Mouse (Mus musculus): ENCODE measurements around the gene Gpsm3. TPM values are rescaled to one million over a fixed set of nuclear protein-coding genes. Genes with fewer than 3 reads are reported as not detected.
"Not testable (repeated sequence)": the region's sequence is repeated elsewhere in the genome, so short reads cannot be mapped to it uniquely, and the experiment has no call there.

Gpsm3 gene
- total RNA-seq (2018; cell fraction: chromatin; rRNA removed): 10 to 100 TPM in 22 of 26 experiments, 1 to 10 TPM in 4; 4.8 to 81.2 (median 28.1) TPM
- total RNA-seq (2018; cell fraction: cytosol; rRNA removed): 100 to 1,000 TPM; 107 to 228 (median 174) TPM
- total RNA-seq (2018; cell fraction: nucleus; rRNA removed): 100 to 1,000 TPM in 5 of 26 experiments, 10 to 100 TPM in 21; 22.6 to 150 (median 71.5) TPM
- polyA plus RNA-seq (2018): 124 to 167 TPM (median 152 TPM) in 3 replicates

DNA sequence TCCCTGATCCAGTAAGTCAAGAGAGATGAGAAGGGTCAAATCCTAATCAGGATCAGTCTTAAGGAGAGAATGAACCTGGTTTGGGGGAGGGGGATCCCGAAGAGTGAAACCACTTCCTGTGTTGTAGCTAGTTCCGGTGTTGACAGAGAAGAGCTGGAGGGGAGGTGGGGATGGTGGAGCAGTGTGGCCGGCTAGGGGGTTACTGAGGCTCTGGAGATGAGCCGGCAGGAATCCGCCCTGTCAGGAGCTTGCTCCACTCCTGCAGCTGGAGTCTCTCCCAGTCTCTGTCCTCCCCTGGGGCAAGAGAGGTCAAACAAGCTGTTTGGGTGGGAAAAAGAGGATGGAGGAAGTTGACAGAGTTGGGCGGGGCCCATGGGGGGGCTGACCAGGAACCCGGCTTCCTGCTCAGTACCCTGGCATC lies at the start of gene Gpsm3:
Gene Gpsm3 (plus strand): TSS at position 126 of the 421 bp plus-strand sequence.
- H3K4me3 ChIP-seq (ENCODE audit: inconsistent target): peak within 1 kb of the TSS; percentile 75
- peaks cover 3% of the 10 kb centered on the region; the same call in 1 of the 2 replicates for H3K36me3 ChIP-seq (ENCODE audit: inconsistent target)
- H3K79me2 ChIP-seq (ENCODE audit: inconsistent target): peaks cover 58% of the 10 kb centered on the region
- H3K27ac ChIP-seq: peak within 1 kb of the TSS; percentile 92
- 4% methylated on average over 7 of the region's 7 CpGs for WGBS (ENCODE audit: missing documents)

DNA sequence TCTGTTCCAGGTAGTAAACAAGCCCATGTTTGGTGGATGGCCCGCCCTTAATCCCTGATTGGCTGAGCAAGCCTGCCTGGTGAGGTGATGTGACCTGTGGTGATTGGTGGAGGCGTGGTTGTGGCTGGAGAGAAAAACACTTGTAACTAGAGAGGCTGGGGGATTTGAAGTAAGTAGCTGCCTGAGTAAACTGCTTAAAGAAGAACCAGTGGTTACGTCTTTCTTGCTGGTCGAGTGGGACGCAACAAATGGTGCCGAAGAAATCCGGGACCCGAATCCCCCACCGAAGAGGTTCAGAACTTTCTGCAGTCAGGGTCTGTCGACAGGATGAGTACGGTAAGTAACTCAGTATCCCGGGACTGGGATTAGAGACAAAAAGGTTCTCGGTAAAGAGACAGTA lies 46.0 kb upstream of the Gpsm3 start:
- not testable (repeated sequence) for H3K36me3 ChIP-seq (ENCODE audit: inconsistent target); H3K27ac ChIP-seq; H3K79me2 ChIP-seq (ENCODE audit: inconsistent target); H3K4me3 ChIP-seq (ENCODE audit: inconsistent target)
- WGBS (ENCODE audit: missing documents): 93% methylated on average over 11 of the region's 13 CpGs

DNA sequence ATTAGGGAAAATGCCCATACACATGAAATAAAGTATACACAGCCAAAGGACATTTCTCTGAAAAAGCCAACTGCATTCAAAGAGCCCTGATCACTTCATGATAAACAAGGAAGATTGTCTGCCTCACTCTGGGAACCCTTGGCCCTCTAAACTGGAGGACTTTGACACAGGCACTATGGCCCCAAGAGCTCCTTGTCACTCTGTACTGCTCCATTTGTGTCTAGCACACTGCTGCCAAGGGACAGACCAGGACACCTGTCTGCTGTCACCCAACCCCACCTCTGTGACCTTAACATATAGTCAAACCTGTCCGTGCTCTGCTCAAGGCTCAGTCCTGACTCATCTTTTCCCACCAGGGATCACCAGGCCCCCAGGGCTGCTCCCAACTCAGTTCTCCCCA lies 42.8 kb upstream of the Gpsm3 start:
- Histone ChIP-seq H3K36me3 (ENCODE audit: inconsistent target) (no peaks in the 10 kb centered on the region), H3K79me2 (ENCODE audit: inconsistent target) (no peaks in the 10 kb centered on the region), H3K4me3 (ENCODE audit: inconsistent target) (no peak overlapping the region), H3K27ac (no peak overlapping the region)
- WGBS (ENCODE audit: missing documents): 100% methylated on average over 1 of the region's 1 CpGs

DNA sequence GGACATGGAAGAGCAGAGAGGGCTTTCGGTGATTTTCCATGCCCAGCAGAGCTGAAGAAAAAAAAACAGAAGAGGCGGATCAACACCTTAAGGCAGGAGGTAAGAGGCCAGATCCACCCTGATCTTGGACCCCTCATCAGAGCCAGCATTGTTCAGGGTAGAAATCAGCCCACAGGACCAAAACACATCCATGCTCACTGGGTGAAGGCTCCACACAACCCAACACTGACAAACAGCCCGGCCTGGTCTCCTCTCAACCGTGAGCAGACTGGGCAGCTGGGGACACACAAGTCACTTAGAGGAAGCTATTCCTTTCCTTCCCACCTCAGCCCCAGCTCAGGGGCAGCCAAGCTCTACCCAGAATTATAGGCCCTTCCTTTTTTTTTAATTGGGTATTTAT lies 42.0 kb upstream of the Gpsm3 start:
- Histone ChIP-seq H3K4me3 (ENCODE audit: inconsistent target) (no peak overlapping the region), H3K79me2 (ENCODE audit: inconsistent target) (no peaks in the 10 kb centered on the region), H3K27ac (no peak overlapping the region), H3K36me3 (ENCODE audit: inconsistent target) (no peaks in the 10 kb centered on the region)
- WGBS (ENCODE audit: missing documents): 83% methylated on average over 4 of the region's 4 CpGs

DNA sequence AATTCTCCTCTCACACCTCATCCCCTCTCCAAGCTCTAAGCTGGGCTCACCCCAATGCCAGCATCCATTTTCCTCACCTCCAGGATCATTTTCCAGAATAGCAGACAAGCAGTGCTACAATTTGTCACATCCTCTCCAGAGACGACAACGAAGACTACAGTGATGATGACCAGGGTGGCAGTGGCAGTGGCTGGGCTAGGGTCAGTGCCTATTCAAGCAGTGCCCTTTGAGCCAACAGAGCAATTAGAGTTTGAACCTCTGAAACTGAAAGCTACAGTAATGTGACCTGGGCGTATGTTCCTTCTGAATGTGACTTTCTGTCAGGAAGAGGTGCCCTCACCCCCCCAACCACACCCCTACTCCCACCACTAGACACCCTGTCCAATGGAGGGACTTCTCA lies 40.5 kb upstream of the Gpsm3 start:
- Histone ChIP-seq H3K4me3 (ENCODE audit: inconsistent target) (no peak overlapping the region), H3K36me3 (ENCODE audit: inconsistent target) (no peaks in the 10 kb centered on the region), H3K79me2 (ENCODE audit: inconsistent target) (no peaks in the 10 kb centered on the region), H3K27ac (no peak overlapping the region)
- 76% methylated on average over 3 of the region's 3 CpGs for WGBS (ENCODE audit: missing documents)

DNA sequence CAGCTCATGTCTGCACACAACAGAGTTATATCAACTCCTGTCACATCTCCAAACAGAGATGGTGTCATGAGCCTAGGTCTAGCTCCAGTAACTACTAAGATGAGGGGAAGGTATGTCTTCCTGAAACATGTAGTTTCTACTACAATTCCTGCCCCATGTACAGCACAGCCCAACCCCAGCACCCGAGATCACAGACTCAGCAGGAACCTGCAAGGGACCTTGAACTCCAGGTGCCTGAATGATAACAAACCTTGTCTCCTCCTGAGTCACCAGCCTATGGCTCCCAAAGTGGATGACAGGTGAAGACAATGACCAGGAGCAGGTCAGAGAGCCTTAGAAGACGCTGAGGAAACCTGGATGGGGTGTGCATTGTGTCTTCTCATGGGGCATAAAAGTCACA lies 39.8 kb upstream of the Gpsm3 start:
- 87% methylated on average over 2 of the region's 2 CpGs for WGBS (ENCODE audit: missing documents)
- no peak overlapping the region for H3K27ac ChIP-seq
- H3K36me3 ChIP-seq (ENCODE audit: inconsistent target): no peaks in the 10 kb centered on the region
- H3K79me2 ChIP-seq (ENCODE audit: inconsistent target): no peaks in the 10 kb centered on the region
- no peak overlapping the region for H3K4me3 ChIP-seq (ENCODE audit: inconsistent target)

DNA sequence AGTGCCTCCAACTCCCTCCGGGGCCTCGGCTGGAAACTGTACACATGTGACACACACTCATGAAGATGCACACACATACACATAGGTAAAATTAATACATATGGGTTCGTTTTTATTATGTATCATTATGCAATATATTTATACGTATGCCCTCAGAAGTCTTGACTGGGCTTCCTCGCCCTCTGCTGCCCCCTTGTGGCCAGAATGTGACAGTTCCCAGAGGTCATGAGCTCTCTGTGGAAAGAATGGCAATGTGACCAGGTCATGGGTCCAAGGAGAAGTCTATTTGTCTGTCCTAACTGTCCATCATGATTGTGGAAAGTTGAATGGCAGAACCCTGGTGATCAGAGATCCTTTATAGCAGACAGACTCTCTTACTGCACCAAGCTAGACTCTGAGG lies 34.1 kb upstream of the Gpsm3 start:
- Histone ChIP-seq H3K79me2 (ENCODE audit: inconsistent target) (no peaks in the 10 kb centered on the region), H3K4me3 (ENCODE audit: inconsistent target) (no peak overlapping the region), H3K27ac (peak overlapping the region; percentile 71), H3K36me3 (ENCODE audit: inconsistent target) (no peaks in the 10 kb centered on the region)
- WGBS (ENCODE audit: missing documents): 20% methylated on average over 5 of the region's 5 CpGs

DNA sequence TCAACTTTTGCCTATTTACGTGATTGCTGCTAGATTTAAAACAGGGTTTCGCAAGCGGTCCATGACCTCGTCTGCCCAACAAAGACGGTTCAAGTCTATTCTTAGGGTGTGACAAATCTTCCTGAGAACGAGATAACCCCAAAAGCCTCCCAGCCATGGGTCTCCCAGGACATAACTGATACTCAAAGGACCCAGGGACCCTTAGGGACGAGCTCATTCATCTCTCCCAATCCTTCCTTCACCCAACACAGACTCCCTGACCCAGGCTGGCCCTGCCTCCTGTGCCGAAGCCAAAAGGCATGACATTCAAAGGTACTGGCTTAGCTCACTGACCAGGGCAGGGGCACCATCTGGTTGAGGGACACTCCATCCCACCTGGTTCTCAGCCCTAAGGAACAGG lies 33.2 kb upstream of the Gpsm3 start:
- Histone ChIP-seq H3K36me3 (ENCODE audit: inconsistent target) (no peaks in the 10 kb centered on the region), H3K79me2 (ENCODE audit: inconsistent target) (no peaks in the 10 kb centered on the region), H3K4me3 (ENCODE audit: inconsistent target) (no peak overlapping the region), H3K27ac (peak overlapping the region; percentile 71)
- WGBS (ENCODE audit: missing documents): 44% methylated on average over 8 of the region's 8 CpGs

DNA sequence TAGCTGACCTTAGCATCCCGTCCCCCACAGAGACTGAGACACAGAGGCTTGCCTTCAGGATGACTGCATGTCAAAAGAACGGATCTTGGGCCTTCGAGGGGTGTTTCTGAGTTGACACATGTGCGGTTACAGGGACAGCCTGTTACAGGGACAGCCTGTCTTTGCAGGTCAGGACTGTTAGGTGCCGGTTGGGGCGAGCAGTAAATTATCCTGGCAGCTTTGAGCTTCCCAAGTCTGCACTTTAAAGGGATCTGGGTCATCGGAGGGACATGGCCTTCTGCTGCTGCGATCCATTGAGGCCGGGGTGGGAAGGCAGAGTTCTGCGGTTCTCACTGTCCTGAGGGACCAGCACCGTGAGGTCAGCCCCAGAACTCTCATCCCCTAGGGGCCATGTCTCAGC lies 32.2 kb upstream of the Gpsm3 start:
- H3K4me3 ChIP-seq (ENCODE audit: inconsistent target): no peak overlapping the region
- WGBS (ENCODE audit: missing documents): 90% methylated on average over 10 of the region's 11 CpGs

DNA sequence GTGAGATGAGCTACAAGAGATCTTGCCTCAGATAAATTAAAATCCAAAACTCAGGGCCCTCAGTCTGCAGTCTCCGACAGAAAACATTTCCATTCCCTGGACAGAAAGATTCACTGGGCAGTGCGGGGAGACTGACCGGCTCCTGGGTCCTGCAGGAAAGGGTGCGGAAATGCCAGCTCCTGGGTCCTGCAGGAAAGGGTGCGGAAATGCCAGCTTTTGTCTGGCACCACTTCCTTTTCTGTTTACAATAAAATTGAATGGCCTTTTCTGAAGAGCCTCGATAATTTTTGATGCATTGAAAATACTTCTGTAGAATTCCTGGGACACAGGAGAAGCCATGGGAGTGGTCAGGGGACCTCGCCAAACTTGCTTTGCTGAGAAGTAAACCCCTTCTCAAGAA lies 30.5 kb upstream of the Gpsm3 start:
- WGBS (ENCODE audit: missing documents): 88% methylated on average over 7 of the region's 7 CpGs
- Histone ChIP-seq H3K36me3 (ENCODE audit: inconsistent target) (no peaks in the 10 kb centered on the region), H3K27ac (no peak overlapping the region), H3K4me3 (ENCODE audit: inconsistent target) (no peak overlapping the region), H3K79me2 (ENCODE audit: inconsistent target) (no peaks in the 10 kb centered on the region)

More for the DNA sequence above, 32.2 kb upstream of the Gpsm3 start:
- no peaks in the 10 kb centered on the region for H3K79me2 ChIP-seq (ENCODE audit: inconsistent target)
- peak overlapping the region; percentile 71 for H3K27ac ChIP-seq
- no peaks in the 10 kb centered on the region for H3K36me3 ChIP-seq (ENCODE audit: inconsistent target)

DNA sequence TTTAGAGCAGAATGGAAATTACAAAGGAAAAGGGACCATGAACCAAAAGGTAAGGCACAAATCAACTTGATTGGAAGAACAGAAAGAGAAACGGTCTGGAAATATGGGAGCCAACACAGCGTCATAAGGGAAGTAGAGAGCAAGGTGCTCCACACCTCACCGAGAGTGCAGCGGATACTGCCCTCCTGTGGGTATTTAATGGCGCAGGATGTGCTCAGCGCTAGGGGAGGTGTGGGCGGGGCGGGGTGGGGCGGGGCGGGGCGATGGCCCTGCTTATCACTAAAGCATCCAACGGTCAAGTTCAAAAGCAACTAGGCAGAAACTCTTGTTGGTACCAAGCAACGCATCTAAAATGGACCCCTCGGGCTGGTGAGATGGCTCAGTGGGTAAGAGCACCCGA lies 29.7 kb upstream of the Gpsm3 start:
- H3K79me2 ChIP-seq (ENCODE audit: inconsistent target): no peaks in the 10 kb centered on the region
- no peaks in the 10 kb centered on the region for H3K36me3 ChIP-seq (ENCODE audit: inconsistent target)
- H3K27ac ChIP-seq: no peak overlapping the region
- WGBS (ENCODE audit: missing documents): 80% methylated on average over 4 of the region's 15 CpGs
- no peak overlapping the region for H3K4me3 ChIP-seq (ENCODE audit: inconsistent target)

DNA sequence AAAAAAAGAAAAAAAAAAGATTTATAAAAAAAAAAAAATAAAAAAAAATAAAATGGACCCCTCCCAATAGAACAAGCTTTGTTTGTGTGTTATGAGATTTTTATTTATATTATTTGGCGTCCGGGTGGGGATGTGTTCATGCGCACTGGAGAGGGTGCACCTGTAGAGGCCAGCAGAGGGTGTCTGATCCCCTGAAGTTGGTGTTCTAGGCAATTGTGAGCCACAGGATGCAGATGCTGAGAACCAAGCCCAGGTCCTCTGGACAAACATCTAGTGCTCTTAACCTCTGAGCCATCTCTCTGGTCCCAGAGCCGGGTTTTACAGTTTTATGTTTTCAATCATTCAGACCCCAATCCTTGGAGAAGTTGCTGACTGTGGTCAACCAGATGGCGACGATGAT lies 29.2 kb upstream of the Gpsm3 start:
- no peak overlapping the region for H3K27ac ChIP-seq
- no peaks in the 10 kb centered on the region for H3K36me3 ChIP-seq (ENCODE audit: inconsistent target)
- 81% methylated on average over 6 of the region's 6 CpGs for WGBS (ENCODE audit: missing documents)
- H3K79me2 ChIP-seq (ENCODE audit: inconsistent target): no peaks in the 10 kb centered on the region
- H3K4me3 ChIP-seq (ENCODE audit: inconsistent target): no peak overlapping the region

DNA sequence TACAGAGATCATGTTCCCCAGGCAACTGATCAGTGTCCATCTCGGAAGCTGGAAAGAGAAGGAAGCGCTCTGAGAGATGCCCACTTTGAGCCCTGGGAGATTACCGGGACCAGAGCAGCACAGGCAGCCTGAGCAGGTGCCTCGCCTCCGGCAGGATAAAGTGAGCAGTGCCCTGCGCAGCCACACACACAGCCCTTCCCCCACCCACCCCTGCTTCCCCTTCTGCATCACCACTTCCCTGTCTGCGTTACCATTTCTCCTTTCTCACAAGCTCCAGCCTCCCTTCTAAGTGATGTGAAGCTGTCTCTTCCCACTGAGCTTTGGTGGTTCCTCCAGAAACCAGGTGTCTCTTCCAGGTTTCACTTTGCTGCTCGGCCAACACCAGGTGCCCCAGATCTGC lies 28.4 kb upstream of the Gpsm3 start:
- WGBS (ENCODE audit: missing documents): 3% methylated on average over 8 of the region's 8 CpGs
- Histone ChIP-seq H3K79me2 (ENCODE audit: inconsistent target) (no peaks in the 10 kb centered on the region), H3K27ac (0 out of 2 replicates have a peak overlapping the region, but pooled peaks have one; percentile 12), H3K36me3 (ENCODE audit: inconsistent target) (no peaks in the 10 kb centered on the region), H3K4me3 (ENCODE audit: inconsistent target) (no peak overlapping the region)

DNA sequence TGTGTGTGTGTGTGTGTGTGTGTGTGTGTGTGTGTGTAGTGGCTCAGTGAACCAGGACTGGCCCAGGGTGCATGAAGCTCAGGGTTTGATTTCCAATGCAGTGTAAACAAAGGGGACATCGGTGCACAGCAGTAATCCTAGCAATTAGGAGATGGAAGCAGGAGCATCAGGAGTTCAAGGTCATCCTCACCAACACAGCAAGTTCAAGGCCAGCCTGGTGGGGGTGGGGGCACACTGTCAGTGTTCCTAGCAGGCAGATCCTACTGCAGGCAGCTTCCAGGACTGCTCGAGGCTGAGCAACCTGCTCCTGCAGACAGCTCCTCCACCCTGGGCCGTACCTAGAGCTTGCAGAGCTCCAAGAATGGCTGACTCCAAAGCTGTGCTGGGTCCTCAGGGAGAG lies 27.0 kb upstream of the Gpsm3 start:
- no peak overlapping the region for H3K27ac ChIP-seq
- no peaks in the 10 kb centered on the region for H3K79me2 ChIP-seq (ENCODE audit: inconsistent target)
- H3K4me3 ChIP-seq (ENCODE audit: inconsistent target): no peak overlapping the region
- no peaks in the 10 kb centered on the region for H3K36me3 ChIP-seq (ENCODE audit: inconsistent target)
- WGBS (ENCODE audit: missing documents): 95% methylated on average over 3 of the region's 3 CpGs

DNA sequence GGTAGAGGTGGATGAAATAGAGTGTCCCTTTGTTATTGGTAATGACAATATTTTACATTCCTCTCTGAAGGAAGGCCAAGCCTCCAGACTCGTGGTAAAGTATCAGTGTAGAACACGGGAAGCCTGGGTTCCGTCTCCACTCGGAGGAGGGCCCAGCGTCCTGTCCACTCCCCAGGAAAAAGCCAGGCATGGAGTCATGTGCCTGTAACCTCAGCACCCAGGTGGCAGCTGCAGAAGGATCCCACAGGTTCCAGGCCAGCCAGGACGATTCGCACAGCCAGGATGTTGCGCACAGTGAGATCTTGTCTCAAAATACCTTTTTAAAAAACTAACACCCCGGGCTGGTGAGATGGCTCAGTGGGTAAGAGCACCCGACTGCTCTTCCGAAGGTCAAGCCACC lies 26.3 kb upstream of the Gpsm3 start:
- no peak overlapping the region for H3K4me3 ChIP-seq (ENCODE audit: inconsistent target)
- 95% methylated on average over 11 of the region's 11 CpGs for WGBS (ENCODE audit: missing documents)
- no peaks in the 10 kb centered on the region for H3K36me3 ChIP-seq (ENCODE audit: inconsistent target)
- H3K79me2 ChIP-seq (ENCODE audit: inconsistent target): no peaks in the 10 kb centered on the region
- H3K27ac ChIP-seq: no peak overlapping the region

DNA sequence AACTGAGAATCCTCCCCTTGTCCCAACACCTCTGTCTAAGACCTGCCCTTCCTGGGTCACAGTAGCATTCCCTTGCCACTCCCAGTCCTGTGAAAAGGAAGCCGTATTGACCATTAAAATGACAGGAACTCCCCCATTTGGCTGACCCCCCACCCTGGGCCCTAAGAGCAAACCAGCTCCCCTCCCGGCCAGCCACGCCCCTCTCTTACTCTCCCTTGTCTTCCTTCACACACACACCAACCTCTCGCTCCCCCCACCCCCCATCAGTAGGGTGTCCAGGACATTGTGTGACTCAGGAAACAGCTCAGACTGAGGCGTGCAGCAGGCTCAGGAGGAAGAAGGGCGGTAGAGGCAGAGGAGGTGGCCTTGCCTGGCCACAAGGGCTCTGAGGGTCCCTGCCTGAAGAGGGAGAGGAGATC lies 25.6 kb upstream of the Gpsm3 start, which contains the start of gene Notch4:
Gene Notch4 (plus strand): TSS at position 266 of the 419 bp plus-strand sequence.
- Histone ChIP-seq H3K79me2 (ENCODE audit: inconsistent target) (no peaks in the 10 kb centered on the region), H3K4me3 (ENCODE audit: inconsistent target) (no peak within 1 kb of the TSS), H3K27ac (no peak within 1 kb of the TSS), H3K36me3 (ENCODE audit: inconsistent target) (no peaks in the 10 kb centered on the region)
- WGBS (ENCODE audit: missing documents): 42% methylated on average over 6 of the region's 6 CpGs
